Mouse (Mus musculus) CH12.LX (cell line): ENCODE data around the gene Prune2.

Source experiments
- CTCF ChIP-seq, 2 experiments: IDR thresholded peaks in 1 of 2; conservative IDR thresholded peaks in 1 of 2; 2 replicates each; pipeline ENCODE4 v1.5.1; 2011 to 2012; ENCODE audit warnings: low read depth in 2 of 2, low read length in 2 of 2, improper control_type of control experiment in 1 of 2, inconsistent platforms in 1 of 2, mild to moderate bottlenecking in 1 of 2, moderate library complexity in 1 of 2
- EP300 ChIP-seq: IDR thresholded peaks from 2 replicates; pipeline ENCODE4 v1.6.1; 2011; ENCODE audit warnings: low read length, improper control_type of control experiment
- HCFC1 ChIP-seq: IDR thresholded peaks from 2 replicates; pipeline ENCODE4 v1.6.1; 2012; ENCODE audit warnings: low read depth, mild to moderate bottlenecking, inconsistent platforms, low read length, improper control_type of control experiment
- JUND ChIP-seq: conservative IDR thresholded peaks from 2 replicates; pipeline ENCODE4 v1.6.1; 2011; ENCODE audit warnings: low read depth, low read length, improper control_type of control experiment
- MAFK ChIP-seq: IDR thresholded peaks from 2 replicates; pipeline ENCODE4 v1.6.1; 2011; ENCODE audit warnings: low read length, improper control_type of control experiment; ENCODE audit not compliant: insufficient replicate concordance
- POLR2A ChIP-seq: IDR thresholded peaks from 2 replicates; pipeline ENCODE4 v1.6.1; 2011; ENCODE audit warnings: low read depth, mild to moderate bottlenecking, improper control_type of control experiment, low read length
- RCOR1 ChIP-seq: conservative IDR thresholded peaks from 2 replicates; pipeline ENCODE4 v1.6.1; 2012; ENCODE audit warnings: low read depth, mild to moderate bottlenecking, inconsistent platforms, low read length, improper control_type of control experiment
- TCF12 ChIP-seq: IDR thresholded peaks from 2 replicates; pipeline ENCODE4 v1.6.1; 2014; ENCODE audit warnings: low read depth, mild to moderate bottlenecking, inconsistent platforms, low read length, improper control_type of control experiment
- ZC3H11A ChIP-seq: IDR thresholded peaks from 2 replicates; pipeline ENCODE4 v1.6.1; 2012; ENCODE audit warnings: low read depth, mild to moderate bottlenecking, inconsistent platforms, low read length, improper control_type of control experiment
- ZMIZ1 ChIP-seq: IDR thresholded peaks from 2 replicates; pipeline ENCODE4 v1.6.1; 2012; ENCODE audit warnings: low read depth, mild to moderate bottlenecking, inconsistent platforms, low read length, improper control_type of control experiment

GRCm38 (mm10) chr19:17180506-17180905 lies 224.6 kb downstream of the Prune2 start:
- TF ChIP-seq TCF12 (no peak), ZC3H11A (no peak), JUND (no peak), POLR2A (no peak), CTCF (conservative IDR thresholded peaks at IDR 0.05 in 1 of 2, IDR thresholded peaks at IDR 0.05 in 1 of 2; ENCODE audit: low read depth in 2 of 2, low read length in 2 of 2) (no peak), EP300 (no peak), MAFK (no peak), HCFC1 (no peak), ZMIZ1 (no peak), RCOR1 (no peak)
